Mouse (Mus musculus) testis, postnatal 10 days (tissue): ENCODE results near the gene Ccdc85b.

Experiments
- DNase-seq: peaks from one replicate; pipeline ENCODE4 v3.0.0; 2021; ENCODE audit warnings: low spot score

The Ccdc85b gene

GRCm38 (mm10) chr19:5481398-5481797 lies 23.7 kb upstream of the Ccdc85b start:
- no peak for DNase-seq

- no peak for DNase-seq
These were observed 22.3 kb upstream of the Ccdc85b start for GRCm38 (mm10) chr19:5480016-5480415.

- no peak for DNase-seq
These were observed 20.1 kb upstream of the Ccdc85b start for GRCm38 (mm10) chr19:5477668-5478300.

GRCm38 (mm10) chr19:5477004-5477667 lies 19.4 kb upstream of the Ccdc85b start:
- no peak for DNase-seq

GRCm38 (mm10) chr19:5475069-5475714 lies 17.5 kb upstream of the Ccdc85b start:
- DNase-seq = no peak

DNA sequence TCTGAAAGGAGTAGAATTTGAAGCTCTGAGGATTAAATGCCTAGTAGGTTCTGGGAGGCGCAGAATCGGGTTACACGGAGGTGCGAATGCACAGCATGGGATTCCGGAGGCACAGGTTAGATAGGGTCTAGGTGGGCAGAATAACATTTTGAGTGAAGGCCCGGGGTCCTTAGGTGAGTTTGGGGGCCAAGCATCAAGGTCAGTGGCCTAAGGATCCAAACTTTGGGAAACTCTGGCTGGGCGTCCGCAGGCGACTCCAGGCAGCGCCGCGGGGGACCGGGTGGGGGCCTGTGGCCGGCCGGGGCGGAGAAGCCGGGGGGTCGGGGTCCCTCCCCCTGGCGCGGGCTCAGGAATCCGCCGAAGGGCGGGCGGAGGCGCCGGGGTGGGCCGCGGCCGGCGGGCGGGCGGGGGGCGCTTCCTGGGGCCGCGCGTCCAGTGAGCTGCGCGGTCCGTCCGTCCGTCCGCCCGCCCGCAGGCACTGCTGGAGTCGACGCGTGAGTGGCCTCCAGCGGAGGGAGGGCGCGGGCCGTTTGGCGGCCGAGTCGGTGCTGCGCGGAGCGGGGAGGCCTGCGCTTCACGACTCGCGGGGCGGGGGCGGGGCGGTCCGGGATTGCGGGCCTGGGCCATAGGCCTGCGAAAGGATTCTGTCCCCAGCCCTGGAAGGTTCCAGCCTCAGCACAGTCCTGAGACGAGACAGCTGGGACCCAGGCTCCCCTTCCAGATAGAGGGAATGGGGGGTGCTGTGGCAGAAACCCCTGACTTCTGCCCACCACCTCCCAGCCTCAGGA lies 16.8 kb upstream of the Ccdc85b start:
- peak; percentile 76 for DNase-seq

- DNase-seq = peak; percentile 87
These were observed 16.0 kb upstream of the Ccdc85b start, which contains the start of gene Efemp2 for GRCm38 (mm10) chr19:5473720-5474119. Efemp2 (plus strand) TSS chr19:5473954.

DNA sequence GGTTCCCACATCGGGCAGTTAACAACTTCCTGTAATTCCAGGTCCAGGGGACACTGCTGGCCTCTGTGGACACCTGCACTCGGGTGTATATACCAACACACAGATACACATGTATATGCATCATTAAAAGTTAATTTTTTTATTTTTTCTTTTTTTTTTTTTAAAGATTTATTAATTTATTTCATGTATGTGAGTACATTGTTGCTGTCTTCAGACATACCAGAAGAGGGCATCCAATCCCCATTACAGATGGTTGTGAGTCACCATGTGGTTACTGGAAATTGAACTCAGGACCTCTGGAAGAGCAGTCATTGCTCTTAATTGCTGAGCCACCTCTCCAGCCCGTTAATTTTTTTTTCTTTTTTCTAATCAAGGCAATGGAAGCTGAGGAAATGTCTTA lies 15.2 kb upstream of the Ccdc85b start:
- no peak for DNase-seq

- DNase-seq = no peak
These were observed 14.2 kb upstream of the Ccdc85b start for GRCm38 (mm10) chr19:5471846-5472245.

- no peak for DNase-seq
These were observed 10.7 kb upstream of the Ccdc85b start, which contains the start of gene Ctsw for GRCm38 (mm10) chr19:5468374-5468773. Ctsw (minus strand) TSS chr19:5468507.

DNA sequence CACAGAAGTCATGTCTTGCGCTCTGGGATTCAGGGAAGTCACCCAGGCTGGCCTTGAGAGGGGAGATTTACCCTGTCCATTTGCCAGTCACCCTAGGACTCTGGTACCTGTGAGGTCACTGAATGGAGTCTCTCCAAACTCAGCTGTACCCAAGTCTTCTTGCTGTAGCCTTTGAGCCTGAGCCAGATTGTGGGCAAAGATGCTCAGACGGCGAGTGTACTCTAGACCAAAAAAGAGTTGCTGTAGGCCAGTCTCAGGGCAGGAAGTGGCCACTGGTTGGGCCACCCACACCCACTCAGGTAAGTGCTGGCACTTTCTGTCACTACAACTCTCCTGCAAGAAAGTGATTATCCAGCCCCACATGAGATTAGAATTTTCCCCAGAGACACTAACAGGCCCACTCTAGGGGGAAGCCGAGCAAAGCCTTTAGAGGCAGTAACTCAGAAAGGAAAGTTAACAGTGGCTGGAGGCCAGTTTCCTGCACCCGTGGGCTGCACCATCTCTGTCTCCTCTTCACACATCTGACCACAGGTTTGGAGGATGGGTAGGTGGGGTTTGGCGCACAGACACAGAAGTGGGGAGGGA lies 9.3 kb upstream of the Ccdc85b start:
- DNase-seq = no peak

GRCm38 (mm10) chr19:5465037-5465436 lies 7.3 kb upstream of the Ccdc85b start:
- no peak for DNase-seq

DNA sequence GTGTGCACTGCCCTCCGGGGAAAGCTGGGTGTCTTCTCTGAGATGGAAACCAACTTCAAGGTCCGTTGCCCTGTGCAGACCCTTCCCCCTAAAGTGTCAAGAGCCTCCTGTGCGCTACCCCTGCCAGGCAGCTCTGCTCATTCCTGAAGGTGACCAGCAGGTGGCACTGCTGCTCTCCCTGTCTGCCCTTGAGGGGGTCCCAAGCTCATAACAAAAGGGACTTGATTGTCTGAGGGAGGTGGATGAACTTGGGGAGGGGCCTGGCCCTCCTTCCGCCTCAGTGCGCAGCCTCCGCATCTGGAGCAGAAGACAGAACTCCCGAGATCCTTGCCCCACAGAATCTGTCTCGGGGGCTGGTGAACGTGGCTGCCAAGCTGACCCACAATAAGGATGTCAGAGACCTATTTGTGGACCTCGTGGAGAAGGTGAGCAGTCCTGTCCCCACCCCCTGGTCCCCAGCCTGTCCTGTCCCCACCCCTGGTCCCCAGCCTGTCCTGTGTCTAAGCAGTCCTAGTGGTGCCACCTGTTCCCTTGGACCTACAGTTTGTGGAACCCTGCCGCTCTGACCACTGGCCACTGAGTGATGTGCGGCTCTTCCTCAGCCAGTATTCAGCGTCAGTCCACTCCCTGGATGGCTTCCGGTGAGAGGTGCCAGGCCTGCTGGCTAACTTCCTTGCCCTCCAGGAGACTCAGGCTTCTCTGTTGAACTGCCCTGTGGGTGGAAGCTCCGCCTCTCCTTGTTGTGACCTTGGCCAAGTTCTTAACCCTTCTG lies 6.3 kb upstream of the Ccdc85b start:
- DNase-seq = peak; percentile 76

GRCm38 (mm10) chr19:5463212-5463611 lies 5.5 kb upstream of the Ccdc85b start:
- no peak for DNase-seq

GRCm38 (mm10) chr19:5461411-5461810 lies 3.7 kb upstream of the Ccdc85b start:
- no peak for DNase-seq

GRCm38 (mm10) chr19:5460465-5460911 lies 2.8 kb upstream of the Ccdc85b start, which contains the start of gene Fibp:
Fibp (plus strand) TSS chr19:5460615.
- peak; percentile 86 for DNase-seq

- DNase-seq = no peak
These were observed 2.2 kb upstream of the Ccdc85b start for GRCm38 (mm10) chr19:5459896-5460295.

DNA sequence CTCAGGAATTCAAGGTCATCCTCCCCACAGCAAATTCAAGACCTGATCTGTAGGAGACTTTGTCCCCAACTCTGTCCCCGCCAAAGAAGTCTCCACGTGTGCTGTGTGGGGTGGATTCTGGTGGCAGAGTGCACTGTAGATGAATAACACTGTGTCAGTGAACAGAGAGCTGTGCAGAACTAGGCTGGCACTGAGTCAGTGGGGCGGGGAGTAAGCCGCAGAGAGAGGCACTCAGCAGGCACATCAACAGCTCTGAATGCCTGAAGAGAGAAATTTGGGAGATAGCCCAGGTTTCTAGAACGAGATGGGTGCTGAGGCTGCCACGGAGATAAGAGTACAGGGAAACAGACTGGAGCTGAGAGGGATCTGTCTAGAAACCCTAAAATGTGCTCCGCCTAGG lies 1.3 kb upstream of the Ccdc85b start:
- no peak for DNase-seq

- peak; percentile 97 for DNase-seq
These were observed 560 bp downstream of the Ccdc85b start for GRCm38 (mm10) chr19:5456922-5457745.

- DNase-seq = no peak
These were observed 1.3 kb downstream of the Ccdc85b start for GRCm38 (mm10) chr19:5456241-5456921.
